Mouse (Mus musculus) B cell, adult 2 months (primary cell): ENCODE measurements around the gene Mrps34.

Experiments
- DNase-seq, 2 experiments: peaks; one replicate each; pipeline ENCODE4 v3.0.0; 2022

Gene Mrps34

DNA sequence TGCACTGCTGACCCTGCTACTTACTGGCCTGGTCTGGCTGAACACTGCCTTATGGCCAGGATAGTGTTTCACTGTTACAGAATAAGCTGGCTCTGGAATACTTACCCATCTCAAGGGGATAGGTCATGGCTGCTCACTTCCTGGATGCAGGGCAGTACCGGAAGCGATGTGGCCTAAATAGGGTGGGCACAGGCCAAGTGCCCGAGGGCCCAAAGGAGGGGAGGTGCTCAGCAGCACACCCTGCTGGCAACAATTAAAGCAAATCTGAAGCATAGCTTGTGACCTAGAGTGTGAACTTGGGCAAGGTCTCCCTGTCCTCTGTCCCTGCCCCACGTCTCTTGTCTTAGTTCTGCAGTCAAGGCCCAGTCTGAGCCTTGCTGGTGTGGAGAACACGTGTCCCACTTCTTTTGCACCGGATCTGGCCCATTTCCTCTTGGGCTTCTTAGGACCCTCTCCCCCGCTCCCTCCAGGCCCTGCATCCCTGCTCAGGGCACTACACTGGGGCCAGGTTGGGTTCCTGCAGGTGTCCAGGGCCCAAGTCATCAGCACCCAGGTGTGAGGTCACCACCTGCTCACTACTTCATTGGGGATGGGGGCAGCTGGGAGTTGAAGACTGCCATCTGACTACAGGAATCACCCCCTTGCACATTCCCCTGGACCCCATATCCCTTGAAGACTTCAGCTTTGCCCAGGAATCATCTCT, 13.0 kb upstream of the Mrps34 start:
- peak; percentile 47 to 49 for DNase-seq

DNA sequence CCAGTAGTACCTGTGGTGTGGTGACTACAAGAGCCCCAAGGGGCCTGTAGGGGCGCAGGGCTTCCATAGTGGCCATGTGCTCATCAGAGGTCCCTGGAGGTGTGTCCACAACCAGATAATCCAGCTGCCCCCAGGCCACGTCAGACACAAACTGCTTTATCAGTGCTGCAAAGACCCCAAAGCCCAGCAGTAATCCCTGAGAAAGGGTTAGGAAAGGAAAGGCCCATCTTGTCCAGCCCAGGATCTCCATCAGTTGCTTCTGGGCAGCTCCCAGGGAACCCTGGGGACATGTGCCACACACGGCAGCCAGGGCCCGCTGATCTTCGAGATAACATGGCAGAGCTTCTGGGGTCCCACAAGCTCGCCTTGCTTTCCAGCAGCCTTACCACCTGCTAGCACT, 10.5 kb upstream of the Mrps34 start:
- DNase-seq = no peak

DNA sequence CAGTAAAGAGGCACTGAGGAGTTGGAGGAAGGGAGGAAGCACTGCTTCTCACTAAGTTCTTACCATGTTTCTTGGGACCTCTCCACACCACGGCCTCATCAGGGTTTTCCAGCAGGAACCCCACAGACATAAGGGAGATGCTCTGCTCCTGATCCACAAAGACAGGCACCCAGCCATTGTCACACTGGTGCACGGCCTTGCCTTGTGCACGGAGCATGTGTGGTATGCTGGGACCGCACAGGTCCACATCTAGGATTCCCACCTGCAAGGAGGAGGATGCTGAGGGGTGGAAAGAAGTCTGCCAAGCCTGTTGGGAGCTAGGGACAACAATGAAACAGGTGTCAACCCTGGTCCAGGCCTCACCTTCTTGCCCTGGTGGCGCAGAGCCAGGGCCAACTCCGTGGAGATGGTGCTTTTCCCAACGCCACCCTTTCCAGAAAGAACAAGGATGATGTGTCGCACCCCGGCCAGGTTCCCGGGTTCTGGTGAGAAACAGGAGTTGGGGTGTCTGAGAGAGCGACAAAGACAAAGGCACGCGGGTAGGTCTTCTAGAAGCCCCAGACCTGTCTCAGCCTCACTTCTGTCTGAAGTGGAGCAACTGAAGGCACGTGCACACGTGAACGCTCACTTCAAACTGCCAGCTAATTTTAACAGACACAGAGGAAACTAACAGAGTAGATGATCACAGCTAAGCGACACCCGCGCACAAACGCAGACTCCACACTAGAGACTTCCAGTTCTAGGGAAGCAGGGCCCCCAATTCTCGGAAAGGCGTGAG, 9.4 kb upstream of the Mrps34 start:
- no peak for DNase-seq

DNA sequence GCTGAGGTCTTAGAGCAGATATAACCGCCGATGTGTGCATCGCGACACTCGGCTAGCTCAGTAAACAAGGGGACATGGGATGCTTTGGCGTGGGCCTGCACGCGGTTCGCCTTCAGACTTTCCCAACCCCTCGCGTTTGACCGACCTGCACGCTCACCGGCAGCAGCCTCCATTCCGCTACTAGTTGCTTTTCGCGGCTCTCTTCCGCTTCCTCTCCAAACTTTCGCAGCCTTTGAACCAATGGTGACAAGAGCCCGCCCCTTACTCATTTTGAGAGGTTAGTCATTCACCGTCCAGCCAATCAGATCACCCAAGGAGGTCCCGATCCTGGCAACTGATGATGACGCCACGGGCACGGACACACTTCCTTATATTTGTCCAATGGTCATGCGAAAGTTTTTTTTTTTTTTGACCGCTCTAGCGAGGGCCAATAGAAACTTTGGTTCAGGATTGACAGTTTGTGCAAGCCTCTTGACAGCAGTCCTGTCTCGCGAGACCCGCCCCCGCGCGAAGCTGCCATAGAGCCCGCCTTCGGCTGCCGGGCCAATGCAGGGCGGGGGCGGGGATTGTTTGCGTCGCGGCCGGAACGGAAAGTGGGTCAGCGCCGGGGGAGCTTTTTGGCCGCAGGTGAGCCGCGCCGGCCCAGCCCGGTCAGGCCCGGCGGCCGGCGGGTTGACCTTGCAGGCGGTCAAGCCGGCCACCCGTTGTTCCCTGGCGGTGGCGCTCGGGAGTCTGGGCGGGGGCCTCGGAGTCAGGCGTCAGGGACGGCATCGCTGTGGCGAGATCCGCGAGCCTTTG, 8.6 kb upstream of the Mrps34 start, which contains the start of the genes Nubp2 and Spsb3:
TSS of gene Nubp2 (minus strand) at position 216 of the 798 bp plus-strand sequence.
TSS of gene Spsb3 (plus strand) at position 510 of the 798 bp plus-strand sequence.
- DNase-seq = peak; percentile 96 to 97

DNA sequence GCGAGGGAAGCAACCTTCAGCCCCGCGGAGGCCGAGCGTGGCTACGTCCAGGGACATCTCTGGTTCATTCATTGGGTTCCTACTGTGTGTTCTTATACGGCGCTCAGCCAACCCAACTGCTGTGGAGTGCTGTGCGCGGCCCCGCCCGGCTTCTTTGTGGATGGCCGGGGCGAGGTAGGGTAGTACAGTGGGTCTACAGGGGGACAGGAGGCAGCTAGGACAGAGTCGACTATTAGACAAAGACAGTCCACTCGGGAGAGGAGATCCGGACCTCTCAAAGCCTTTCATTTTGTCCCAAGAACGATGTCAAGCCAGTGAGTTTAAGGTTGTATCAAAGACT, 8.0 kb upstream of the Mrps34 start:
- no peak for DNase-seq

DNA sequence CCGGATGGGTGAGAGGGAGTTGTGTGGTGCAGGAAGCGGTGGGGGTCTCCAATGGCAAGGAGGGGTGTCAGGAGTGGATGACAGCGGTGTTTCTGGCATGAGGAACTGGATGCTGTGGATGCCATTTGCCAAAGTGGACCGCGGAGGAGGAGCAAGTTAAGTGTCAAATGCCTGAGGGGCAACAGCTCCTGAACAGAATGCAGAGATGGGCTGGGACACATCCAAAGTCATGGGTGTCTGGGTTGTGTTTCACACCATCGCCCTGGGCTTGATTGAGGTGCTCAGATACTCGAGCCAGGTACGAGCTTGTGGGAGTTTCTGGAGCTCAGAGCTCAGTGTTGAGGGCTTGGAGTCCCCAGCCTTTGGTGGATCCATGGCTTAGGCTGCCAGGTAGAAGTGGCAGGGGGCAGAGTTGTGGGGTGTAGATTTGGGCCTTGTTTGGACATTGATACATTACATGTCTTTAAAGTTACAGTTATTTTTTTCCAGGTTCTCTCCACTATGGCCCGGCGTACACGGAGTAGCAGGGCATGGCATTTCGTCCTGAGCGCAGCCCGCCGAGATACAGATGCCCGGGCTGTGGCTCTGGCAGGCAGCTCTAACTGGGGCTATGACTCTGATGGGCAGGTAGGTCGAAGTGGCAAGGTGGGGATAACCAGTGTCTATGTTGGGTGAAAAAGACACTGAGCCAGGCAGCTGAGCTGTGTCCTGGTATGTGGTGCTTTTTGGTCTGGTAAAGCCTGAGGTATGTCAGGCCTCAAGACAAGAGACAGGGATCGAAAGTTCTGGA, 7.4 kb upstream of the Mrps34 start:
- DNase-seq = no peak

DNA sequence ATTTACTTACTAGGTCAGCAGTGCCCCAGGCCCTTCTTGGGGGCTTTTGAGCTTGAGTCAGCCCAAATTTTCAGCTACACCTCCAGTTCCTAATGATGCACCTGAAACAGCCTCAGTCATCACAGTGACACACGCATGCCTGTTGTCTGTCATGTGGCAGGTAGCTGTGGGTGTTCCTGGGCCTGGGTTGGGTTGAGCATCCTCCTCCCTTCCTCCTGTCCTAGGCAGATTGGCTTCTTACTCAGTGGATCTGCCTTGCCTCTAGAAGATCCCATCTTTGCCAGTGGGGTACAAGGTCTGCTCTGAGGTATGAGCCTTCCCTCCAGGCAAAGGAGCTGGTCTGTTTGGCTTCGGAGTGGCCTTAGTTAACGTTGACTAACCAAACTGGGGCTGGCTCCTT, 6.1 kb upstream of the Mrps34 start:
- DNase-seq = no peak

DNA sequence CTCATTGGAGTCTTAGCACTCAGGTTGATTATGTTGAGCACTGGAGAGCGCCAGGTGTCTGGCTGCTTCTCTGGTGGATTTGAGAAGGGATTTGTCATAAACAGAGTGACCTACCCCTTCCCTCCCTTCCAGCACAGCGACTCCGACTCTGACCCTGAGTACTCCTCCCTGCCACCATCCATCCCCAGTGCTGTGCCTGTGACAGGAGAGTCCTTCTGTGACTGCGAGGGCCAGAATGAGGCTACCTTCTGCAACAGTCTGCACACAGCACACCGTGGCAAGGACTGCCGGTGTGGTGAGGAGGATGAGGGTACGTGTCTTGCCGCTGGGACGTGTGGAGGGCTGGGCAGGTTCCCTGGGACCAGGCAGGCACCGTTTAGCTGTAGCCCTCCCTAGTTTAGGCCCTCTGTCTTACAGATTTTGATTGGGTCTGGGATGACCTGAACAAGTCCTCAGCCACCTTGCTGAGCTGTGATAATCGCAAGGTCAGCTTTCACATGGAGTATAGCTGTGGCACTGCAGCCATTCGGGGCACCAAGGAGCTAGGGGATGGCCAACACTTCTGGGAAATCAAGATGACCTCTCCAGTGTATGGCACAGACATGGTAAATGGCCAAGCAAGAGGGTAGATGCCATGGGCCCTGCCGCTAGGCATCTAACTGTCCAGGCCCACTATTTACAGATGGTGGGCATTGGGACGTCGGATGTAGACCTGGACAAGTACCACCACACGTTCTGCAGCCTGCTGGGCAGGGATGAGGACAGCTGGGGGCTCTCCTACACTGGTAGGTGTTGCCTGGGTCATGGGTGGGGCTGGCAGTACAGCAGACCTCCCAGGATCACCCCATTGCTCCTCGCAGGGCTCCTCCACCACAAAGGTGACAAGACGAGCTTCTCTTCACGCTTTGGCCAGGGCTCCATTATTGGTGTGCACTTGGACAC, 4.5 kb upstream of the Mrps34 start:
- no peak for DNase-seq

DNA sequence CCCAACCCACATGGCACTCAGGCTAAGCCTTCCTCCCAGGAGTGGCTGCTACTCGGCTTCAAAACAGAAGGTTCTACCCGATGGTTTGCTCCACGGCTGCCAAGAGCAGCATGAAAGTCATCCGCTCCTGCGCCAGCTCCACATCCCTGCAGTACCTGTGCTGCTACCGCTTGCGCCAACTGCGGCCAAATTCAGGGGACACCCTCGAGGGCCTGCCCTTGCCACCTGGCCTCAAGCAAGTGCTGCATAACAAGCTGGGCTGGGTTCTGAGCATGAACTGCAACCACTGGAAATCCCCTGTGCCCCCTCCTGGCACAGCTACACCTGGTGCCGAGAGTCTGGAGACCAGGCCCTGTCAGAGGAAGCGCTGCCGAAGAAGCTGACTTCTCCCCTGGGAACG, 3.6 kb upstream of the Mrps34 start:
- no peak for DNase-seq

DNA sequence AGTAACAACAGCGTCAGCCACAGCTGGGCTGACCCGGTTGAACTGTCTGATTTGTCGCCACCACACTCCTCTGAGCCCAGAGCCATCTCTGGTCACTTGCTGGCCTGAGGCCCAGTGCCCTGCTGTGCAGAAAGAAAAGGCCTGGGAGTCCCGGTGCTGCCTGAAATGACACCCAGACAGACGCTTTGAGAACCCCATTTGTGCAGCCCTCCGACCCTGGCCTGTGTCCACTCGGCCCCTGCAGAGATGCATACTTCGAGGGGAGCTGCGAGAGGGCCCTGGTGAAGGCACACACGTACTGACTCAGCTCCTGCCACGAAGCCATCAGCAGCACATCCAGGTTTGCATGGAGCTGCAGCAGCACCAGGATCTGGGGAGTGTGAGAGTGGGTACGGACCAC, 2.1 kb upstream of the Mrps34 start:
- DNase-seq = no peak

DNA sequence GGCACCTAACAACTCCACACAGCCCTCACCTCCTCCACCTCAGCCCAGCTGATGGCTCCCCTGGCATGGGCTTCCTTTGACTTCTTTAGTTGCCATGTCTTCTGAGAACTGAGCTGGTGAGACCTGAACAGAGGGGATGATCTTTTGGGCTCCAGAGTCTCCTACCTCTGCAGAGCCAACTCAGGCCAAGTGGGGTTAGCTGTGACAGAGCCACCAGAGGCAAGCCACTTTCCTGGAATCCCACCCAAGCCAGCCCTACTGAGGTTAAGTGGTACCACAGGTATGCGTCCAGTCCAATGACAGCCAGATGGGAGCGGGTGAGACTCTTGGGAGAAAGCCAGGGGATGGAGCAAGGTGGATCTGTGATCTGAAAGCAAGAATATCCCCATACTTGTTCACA, 1.6 kb upstream of the Mrps34 start:
- DNase-seq = no peak

DNA sequence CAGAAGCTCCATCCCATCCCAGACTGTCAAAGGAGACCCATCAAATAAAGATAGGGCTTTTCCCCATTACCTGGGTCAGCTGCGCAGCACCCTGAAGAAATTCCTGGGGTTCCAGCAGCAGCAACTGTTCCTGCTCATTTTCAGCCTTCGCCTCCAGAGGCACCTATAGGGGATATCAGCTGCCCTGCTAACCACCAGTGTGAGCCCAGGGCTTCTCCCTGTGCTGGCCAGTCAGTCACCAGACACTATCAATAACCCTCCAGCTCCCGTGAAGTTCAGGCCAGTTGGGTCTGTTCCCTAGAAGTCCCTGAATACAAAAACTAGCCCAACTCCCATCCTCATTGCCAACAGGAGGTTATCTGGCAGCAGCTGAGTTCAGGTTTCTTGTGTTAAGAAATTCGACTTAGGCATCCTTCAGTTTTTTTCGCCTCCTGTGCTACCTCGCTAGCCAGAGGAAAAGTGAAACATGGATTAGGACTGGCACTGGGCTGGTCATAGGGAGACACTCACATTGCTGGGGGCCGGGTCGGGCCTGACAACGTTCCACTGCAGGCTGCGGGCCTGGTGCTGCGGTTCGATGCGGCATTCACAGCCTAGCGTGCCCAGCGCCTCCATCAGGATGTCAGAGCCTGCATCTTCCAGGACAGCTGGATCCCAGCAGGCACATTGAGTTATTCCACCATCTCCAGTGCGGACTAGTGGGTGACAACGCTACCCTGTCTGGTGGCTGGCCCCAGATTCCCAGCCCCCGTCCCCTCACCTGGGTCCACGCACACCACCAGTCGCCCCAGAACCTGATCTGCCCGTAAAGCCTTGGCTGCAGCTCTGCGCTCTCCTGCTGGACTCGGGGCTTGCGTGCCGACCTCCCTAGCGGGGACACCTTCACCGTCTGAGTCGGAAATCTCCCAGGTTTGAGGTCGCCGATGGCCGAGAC, 588 bp upstream of the Mrps34 start:
- DNase-seq = no peak

DNA sequence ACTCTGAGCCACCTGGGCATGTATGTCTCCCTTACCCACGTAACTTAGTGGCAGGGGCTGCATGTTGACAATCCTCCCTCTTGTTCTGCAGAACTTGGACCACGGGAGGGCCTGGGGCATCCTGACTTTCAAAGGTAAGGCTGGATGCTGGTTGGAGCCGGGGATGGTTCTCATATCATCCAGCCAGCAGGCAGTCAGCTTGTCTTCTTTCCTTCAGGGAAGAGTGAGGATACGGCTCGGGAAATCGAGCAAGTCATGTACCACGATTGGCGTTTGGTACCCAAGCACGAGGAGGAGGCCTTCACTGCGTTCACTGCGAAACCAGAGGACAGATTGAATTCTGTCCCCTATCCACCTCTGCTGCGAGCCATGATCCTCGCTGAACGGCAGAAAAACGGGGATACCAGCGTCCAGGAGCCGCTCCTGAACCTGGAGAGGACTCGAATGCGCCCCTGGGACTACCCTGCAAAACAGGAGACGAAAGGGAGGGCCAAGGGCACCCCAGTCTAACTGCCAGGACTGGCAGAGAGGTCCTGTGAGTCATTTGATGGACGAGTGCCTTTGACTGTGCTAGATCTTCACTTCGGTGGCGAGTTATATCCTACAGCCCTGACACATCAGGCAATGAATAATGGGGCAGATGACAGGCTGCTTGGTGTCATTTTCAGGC, 790 bp downstream of the Mrps34 start:
- peak; percentile 22 to 26 for DNase-seq

DNA sequence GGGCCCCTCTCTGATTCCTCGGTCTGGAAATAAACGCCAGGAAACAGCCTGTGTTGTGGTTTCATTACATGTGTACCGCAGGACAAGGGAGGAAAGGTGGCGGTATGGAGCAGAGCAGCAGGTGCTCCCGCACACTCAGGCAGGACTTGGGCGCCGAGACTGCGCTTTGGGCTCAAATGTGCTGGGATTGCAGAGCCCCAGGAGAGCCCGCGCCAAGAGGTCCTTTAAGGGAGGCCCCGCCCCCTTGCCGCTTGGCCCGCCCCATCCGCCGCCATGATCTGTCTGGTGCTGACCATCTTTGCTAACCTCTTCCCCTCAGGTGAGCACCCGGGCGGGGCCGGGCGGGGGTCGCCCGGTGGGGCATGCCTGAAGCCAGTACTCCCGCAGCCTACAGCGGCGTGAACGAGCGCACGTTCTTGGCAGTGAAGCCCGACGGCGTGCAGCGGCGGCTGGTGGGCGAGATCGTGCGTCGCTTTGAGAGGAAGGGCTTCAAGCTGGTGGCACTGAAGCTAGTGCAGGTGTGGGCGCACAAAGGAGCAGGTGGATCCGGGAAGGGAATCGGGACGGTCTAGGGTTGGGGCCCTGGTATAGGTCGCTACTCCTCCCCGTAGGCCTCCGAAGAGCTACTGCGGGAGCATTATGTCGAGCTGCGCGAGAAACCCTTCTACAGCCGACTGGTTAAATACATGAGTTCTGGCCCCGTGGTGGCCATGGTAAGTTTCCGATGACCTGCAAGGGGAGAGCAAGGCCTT, 1.5 kb downstream of the Mrps34 start, which contains the start of gene Nme3:
TSS of gene Nme3 (plus strand) at position 260 of the 752 bp plus-strand sequence.
- peak; percentile 74 to 75 for DNase-seq

DNA sequence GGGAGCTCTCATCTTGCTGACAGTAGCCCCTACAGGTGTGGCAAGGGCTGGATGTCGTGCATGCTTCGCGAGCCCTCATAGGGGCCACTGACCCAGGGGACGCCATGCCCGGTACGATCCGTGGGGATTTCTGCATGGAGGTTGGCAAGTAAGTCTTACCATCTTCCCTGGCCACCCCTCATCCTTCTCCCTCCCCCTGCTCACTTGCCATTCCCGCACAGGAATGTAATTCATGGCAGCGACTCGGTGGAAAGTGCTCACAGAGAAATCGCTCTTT, 2.0 kb downstream of the Mrps34 start:
- no peak for DNase-seq

DNA sequence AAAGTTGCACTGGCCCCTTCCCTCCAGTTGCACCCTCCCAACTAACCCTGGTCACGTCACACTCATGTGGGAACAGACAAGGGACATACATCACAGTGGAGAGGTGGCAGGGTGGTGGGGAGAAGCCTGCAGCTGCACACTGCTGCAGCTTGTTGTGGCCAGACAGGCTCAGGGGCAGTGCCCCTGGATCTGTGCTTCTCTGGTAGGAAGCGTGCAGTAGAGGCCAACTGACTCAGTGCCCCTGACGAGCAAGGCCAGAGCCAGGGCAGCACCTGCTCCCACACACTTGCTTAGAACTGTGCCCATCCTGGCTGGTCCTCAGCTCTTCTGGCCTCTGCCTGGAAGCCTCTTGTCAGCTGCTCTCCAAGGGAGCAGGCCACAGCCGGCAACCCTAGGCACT, 2.7 kb downstream of the Mrps34 start:
- DNase-seq = no peak

DNA sequence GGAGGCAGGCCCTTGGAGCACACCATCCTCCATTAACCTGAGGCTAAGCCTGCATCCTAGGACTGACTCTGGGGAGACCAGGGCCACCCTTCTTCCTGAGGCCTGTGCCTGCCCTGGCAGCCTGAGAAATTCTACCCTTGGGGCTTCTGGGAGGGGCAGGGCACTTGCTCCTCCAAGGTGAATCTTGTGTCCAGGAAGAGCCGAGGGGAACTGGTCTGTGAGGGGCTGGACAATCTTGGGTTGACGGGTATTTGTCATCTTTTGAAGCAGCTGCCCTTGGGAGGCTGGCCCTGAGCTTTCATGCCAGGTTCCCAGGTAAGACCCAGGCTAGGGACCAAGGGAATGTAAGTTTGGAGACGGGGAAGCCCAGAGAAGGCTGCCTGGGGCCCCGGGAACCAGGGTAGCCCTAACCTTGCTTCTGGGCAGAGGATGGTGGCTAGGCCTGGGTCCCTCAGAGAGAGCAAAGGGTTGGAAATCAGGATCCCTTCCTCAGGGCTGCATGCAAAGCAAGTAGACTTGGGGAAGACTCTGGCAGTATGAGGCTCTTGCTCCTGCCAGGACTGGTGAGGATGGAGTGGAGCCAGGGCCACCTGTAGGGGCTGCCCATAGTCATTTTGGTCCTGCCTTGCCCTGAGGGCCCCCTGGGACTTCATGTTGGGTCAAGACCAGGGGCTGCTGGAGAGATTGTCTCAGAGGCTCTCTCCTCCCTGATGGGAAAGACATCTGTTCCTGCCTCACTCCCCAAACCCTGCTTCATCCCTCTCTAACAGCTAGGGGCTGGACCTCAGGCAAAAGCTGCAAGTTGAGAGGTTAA, 3.3 kb downstream of the Mrps34 start:
- DNase-seq = no peak

DNA sequence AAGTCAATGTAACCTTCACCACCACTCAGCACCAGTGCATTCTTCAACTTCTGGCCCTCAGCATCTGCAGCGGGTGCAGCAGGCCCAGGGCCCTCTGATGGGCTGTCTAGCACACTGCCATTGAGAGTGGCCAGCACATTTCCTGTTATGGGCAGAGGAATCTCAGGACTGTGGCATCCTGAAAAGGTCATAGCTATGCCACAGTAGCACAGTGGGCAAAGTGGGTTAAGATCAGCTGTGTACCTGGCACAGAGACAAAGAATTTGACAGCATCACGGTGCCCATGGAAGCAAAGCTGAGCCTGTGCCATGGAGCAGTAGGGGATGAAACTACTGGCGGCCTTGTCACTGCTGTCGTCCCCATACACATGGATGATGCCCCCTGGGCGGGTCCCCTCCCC, 4.2 kb downstream of the Mrps34 start:
- DNase-seq = no peak
